Mouse (Mus musculus): ENCODE results near the gene Ifitm6. TPM values are rescaled to one million over a fixed set of nuclear protein-coding genes. Genes with fewer than 3 reads are reported as not detected.
A peak's percentile ranks its signal among the peaks of the same experiment; 100 is the strongest.
"Not testable (repeated sequence)": the region's sequence is repeated elsewhere in the genome, so short reads cannot be mapped to it uniquely, and the experiment has no call there.

Ifitm6 gene
- polyA plus RNA-seq, 1 experiment from 2014 or later, result 1.5 TPM

DNA sequence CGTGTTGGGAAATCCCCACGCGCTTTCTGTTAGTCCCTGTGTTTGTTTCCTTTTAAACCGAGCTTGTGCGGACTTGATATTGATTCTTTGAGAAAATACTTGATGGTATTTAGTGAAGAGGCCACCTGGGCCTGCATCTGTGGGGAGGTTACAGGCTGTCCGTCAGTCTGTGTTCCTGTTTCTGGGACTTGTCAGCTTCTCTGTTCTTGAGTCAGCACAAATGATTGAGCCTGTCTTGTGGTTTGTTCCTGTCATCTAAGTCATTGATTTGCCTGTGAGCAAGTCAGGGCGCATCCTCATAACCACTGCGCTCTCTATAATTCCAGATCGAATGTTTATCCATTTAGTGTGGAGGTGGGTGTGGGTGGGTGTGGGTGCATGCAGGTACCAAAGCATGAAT, 41.0 kb downstream of the Ifitm6 start:
- not testable (repeated sequence) for H3K27me3 ChIP-seq (ENCODE audit: insufficient read depth, low read length); H3K4me2 ChIP-seq (replicated peaks; ENCODE audit: low read depth, low read length); ATAC-seq (ENCODE audit: low FRiP score, low TSS enrichment); H3K9ac ChIP-seq (replicated peaks; ENCODE audit: low read length); H3K27ac ChIP-seq (ENCODE audit: low read length); H3K9me3 ChIP-seq (ENCODE audit: low read length); H3K4me3 ChIP-seq (ENCODE audit: low read length); H3K36me3 ChIP-seq (ENCODE audit: insufficient read depth, low read length)
- H3K4me1 ChIP-seq (ENCODE audit: insufficient read depth, low read length), result peaks cover 13% of the 10 kb centered on the region; the same call in 1 of the 2 replicates
- 91% methylated on average over 9 of the region's 9 CpGs for WGBS

DNA sequence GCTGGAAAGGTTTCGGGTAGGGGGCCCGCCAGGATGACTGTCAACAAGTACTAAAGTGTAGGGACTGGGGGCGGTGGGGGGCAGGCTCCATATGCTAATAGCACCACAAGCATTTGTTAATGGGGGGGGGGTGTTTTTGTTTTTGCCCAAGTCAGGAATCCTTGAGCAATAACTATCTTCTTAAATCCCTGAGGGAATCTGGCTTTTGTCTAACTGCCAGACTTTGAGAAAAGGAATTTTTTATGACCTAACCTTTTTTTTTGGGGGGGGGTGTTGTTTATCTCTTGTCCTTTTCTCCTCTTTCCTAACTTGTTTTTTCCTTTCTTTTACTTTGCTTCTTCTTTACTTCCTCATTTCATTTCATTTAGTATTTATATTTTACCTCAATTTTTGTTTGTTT, 42.3 kb downstream of the Ifitm6 start:
- Histone ChIP-seq H3K27me3 (ENCODE audit: insufficient read depth, low read length) (no peaks in the 10 kb centered on the region), H3K4me3 (ENCODE audit: low read length) (no peak overlapping the region), H3K27ac (ENCODE audit: low read length) (no peak overlapping the region), H3K9me3 (ENCODE audit: low read length) (no peaks in the 10 kb centered on the region), H3K36me3 (ENCODE audit: insufficient read depth, low read length) (no peaks in the 10 kb centered on the region), H3K4me2 (replicated peaks; ENCODE audit: low read depth, low read length) (no peak overlapping the region), H3K4me1 (ENCODE audit: insufficient read depth, low read length) (peaks cover 21% of the 10 kb centered on the region), H3K9ac (replicated peaks; ENCODE audit: low read length) (no peak overlapping the region)
- 44% methylated on average over 3 of the region's 3 CpGs for WGBS
- no peak for ATAC-seq (ENCODE audit: low FRiP score, low TSS enrichment)

DNA sequence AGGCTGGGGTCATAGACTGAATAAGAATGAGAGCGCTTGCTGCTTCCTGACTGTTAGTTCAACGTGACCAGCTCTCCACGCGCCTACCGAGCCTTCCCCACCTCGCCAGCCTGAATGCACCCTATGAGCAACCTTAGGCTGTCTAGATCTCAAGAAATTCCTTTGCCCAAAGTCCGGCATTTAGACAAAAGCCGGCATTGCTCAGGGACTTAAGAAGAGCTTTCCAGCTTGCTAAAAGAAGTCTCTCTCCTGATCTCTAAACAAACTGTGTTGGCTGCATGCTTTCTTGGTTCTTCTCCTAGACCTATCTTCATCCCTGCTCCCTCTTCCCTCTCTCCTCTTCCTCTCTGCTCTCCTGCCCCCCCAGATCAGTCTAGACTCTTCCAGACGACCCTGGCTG, 42.8 kb downstream of the Ifitm6 start:
- Histone ChIP-seq H3K4me1 (ENCODE audit: insufficient read depth, low read length) (peaks cover 21% of the 10 kb centered on the region), H3K9ac (replicated peaks; ENCODE audit: low read length) (no peak overlapping the region), H3K36me3 (ENCODE audit: insufficient read depth, low read length) (no peaks in the 10 kb centered on the region), H3K4me3 (ENCODE audit: low read length) (no peak overlapping the region), H3K27ac (ENCODE audit: low read length) (no peak overlapping the region), H3K9me3 (ENCODE audit: low read length) (no peaks in the 10 kb centered on the region), H3K27me3 (ENCODE audit: insufficient read depth, low read length) (no peaks in the 10 kb centered on the region), H3K4me2 (replicated peaks; ENCODE audit: low read depth, low read length) (no peak overlapping the region)
- 21% methylated on average over 9 of the region's 9 CpGs for WGBS
- ATAC-seq (ENCODE audit: low FRiP score, low TSS enrichment), result no peak

- ATAC-seq (ENCODE audit: low FRiP score, low TSS enrichment), result no peak
- H3K36me3 ChIP-seq (ENCODE audit: insufficient read depth, low read length), result no peaks in the 10 kb centered on the region
- WGBS, result 32% methylated on average over 14 of the region's 14 CpGs
- H3K4me2 ChIP-seq (replicated peaks; ENCODE audit: low read depth, low read length), result no peak overlapping the region
- H3K9ac ChIP-seq (replicated peaks; ENCODE audit: low read length), result no peak overlapping the region
- H3K9me3 ChIP-seq (ENCODE audit: low read length), result no peaks in the 10 kb centered on the region
- H3K4me3 ChIP-seq (ENCODE audit: low read length), result no peak overlapping the region
- H3K27ac ChIP-seq (ENCODE audit: low read length), result peak overlapping the region; percentile 35; the same call in 1 of the 2 replicates
- peaks cover 34% of the 10 kb centered on the region for H3K4me1 ChIP-seq (ENCODE audit: insufficient read depth, low read length)
- H3K27me3 ChIP-seq (ENCODE audit: insufficient read depth, low read length), result no peaks in the 10 kb centered on the region
Observed at GRCm38 (mm10) chr7:140973396-140974165, 44.1 kb downstream of the Ifitm6 start.

GRCm38 (mm10) chr7:140971479-140972171, 46.1 kb downstream of the Ifitm6 start:
- peaks cover 46% of the 10 kb centered on the region for H3K4me1 ChIP-seq (ENCODE audit: insufficient read depth, low read length)
- H3K4me2 ChIP-seq (replicated peaks; ENCODE audit: low read depth, low read length), result no peak overlapping the region
- 58% methylated on average over 8 of the region's 8 CpGs for WGBS

DNA sequence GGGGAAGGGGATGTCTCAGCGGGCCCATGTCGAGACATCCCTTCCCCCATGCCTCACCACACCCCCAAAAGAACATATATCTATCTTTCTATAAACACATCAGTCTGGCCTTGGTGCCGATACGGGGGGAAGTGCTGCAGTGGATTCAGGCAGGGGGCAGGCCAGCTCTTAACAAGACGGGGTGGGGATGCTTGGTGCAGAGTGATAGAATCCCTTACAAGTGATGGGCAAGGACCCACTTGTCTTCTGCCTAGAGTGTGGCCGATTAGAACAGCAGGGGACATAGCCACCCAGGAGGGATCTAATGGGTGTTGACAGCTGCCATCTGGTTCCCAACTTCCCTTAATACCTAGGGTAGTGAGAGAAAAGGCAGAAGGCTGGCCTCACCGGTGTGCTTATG, 46.8 kb downstream of the Ifitm6 start:
- H3K4me3 ChIP-seq (ENCODE audit: low read length), result no peak overlapping the region
- H3K4me2 ChIP-seq (replicated peaks; ENCODE audit: low read depth, low read length), result no peak overlapping the region
- 47% methylated on average over 7 of the region's 7 CpGs for WGBS
- ATAC-seq (ENCODE audit: low FRiP score, low TSS enrichment), result no peak
- H3K36me3 ChIP-seq (ENCODE audit: insufficient read depth, low read length), result no peaks in the 10 kb centered on the region
- no peaks in the 10 kb centered on the region for H3K27me3 ChIP-seq (ENCODE audit: insufficient read depth, low read length)
- no peaks in the 10 kb centered on the region for H3K9me3 ChIP-seq (ENCODE audit: low read length)
- peaks cover 46% of the 10 kb centered on the region for H3K4me1 ChIP-seq (ENCODE audit: insufficient read depth, low read length)
- H3K9ac ChIP-seq (replicated peaks; ENCODE audit: low read length), result no peak overlapping the region
- H3K27ac ChIP-seq (ENCODE audit: low read length), result peak overlapping the region; percentile 82; the same call in 1 of the 2 replicates

More at GRCm38 (mm10) chr7:140971479-140972171, 46.1 kb downstream of the Ifitm6 start:
- H3K4me3 ChIP-seq (ENCODE audit: low read length), result no peak overlapping the region
- peak; percentile 29; the same call in 1 of the 2 replicates for ATAC-seq (ENCODE audit: low FRiP score, low TSS enrichment)
- H3K9me3 ChIP-seq (ENCODE audit: low read length), result no peaks in the 10 kb centered on the region
- H3K27me3 ChIP-seq (ENCODE audit: insufficient read depth, low read length), result no peaks in the 10 kb centered on the region
- H3K9ac ChIP-seq (replicated peaks; ENCODE audit: low read length), result no peak overlapping the region
- H3K27ac ChIP-seq (ENCODE audit: low read length), result peak overlapping the region; percentile 82
- no peaks in the 10 kb centered on the region for H3K36me3 ChIP-seq (ENCODE audit: insufficient read depth, low read length)

DNA sequence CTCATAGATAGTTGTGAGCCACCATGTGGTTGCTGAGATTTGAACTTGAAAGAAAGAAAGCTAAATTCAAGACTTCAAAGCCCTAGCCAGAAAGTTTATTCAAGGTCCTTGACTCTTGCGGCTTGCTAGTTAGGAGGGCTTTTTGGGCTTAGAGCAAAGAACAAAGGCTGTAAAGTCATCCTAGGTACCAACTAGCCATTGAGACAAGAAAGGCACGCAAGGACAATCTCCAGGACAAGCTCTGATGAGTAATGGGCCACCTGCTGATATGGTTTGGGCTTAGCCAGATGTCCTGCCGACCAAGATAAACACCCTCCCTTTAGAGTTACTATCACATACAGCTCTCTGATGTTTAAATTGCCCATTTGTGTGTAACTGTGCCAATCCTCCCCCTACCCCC, 49.0 kb downstream of the Ifitm6 start:
- WGBS, result 26% methylated on average over 3 of the region's 3 CpGs
- not testable (repeated sequence) for H3K27ac ChIP-seq (ENCODE audit: low read length); H3K27me3 ChIP-seq (ENCODE audit: insufficient read depth, low read length); H3K36me3 ChIP-seq (ENCODE audit: insufficient read depth, low read length); H3K9me3 ChIP-seq (ENCODE audit: low read length); H3K9ac ChIP-seq (replicated peaks; ENCODE audit: low read length); H3K4me3 ChIP-seq (ENCODE audit: low read length); ATAC-seq (ENCODE audit: low FRiP score, low TSS enrichment)
- Histone ChIP-seq H3K4me2 (replicated peaks; ENCODE audit: low read depth, low read length) (peak overlapping the region; percentile 44), H3K4me1 (ENCODE audit: insufficient read depth, low read length) (peaks cover 40% of the 10 kb centered on the region)

DNA sequence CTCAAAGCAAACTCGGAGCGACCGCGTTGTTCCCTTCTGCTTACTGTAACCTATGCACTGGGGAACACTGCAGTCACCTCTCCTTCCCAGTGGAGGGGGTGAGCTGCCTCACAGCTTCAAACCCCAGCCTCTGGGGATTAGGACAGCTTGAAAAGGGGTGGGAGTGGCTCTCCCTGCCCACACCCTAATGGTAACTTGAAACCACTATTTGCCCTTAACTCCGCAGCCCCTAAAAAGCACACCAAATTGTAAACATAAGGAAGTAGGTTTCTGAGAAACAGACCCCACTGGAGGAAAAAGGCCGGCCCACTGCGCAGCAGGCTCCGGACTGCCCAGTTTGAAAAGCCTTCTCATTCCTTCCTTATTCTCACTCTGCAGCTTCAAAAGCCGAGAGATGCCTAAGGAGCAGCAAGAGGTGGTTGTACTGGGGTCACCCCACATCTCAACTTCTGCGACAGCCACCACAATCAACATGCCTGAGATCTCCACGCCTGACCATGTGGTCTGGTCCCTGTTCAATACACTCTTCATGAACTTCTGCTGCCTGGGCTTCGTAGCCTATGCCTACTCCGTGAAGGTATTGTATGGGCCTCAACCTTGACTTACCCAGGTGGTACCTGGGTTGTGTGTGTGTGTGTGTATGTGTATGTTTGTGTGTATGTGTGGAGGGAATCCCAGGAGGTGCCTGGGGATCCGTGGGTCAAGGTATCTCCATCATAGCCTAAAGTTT, 49.7 kb downstream of the Ifitm6 start:
- H3K9me3 ChIP-seq (ENCODE audit: low read length), result no peaks in the 10 kb centered on the region
- H3K9ac ChIP-seq (replicated peaks; ENCODE audit: low read length), result peak overlapping the region; percentile 24
- peaks cover 35% of the 10 kb centered on the region for H3K4me1 ChIP-seq (ENCODE audit: insufficient read depth, low read length)
- H3K4me3 ChIP-seq (ENCODE audit: low read length), result peak overlapping the region; percentile 21
- peak; percentile 43; the same call in 1 of the 2 replicates for ATAC-seq (ENCODE audit: low FRiP score, low TSS enrichment)
- peak overlapping the region; percentile 44 for H3K4me2 ChIP-seq (replicated peaks; ENCODE audit: low read depth, low read length)
- H3K27me3 ChIP-seq (ENCODE audit: insufficient read depth, low read length), result no peaks in the 10 kb centered on the region
- 10% methylated on average over 14 of the region's 14 CpGs for WGBS
- no peaks in the 10 kb centered on the region for H3K36me3 ChIP-seq (ENCODE audit: insufficient read depth, low read length)
- H3K27ac ChIP-seq (ENCODE audit: low read length), result peak overlapping the region; percentile 70

DNA sequence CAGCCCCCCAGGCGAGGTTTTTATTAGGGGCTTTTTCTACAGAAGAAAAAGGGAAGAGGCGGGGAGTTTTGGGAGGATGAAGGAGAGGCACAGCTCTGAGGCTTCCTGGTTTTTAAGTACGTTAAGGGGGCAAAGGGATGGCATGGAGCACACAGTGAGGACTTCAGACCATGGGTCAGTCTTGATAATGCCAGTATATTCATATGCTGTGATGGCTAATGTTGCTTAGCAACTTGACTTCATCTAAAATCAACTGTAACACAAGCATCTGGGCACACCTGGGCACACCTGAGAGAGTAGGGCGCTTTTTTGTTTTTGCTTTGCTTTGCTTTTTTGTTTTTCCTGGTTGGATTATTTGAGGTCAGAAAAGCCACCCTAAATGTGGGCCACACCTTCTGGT, 50.8 kb downstream of the Ifitm6 start, which contains the start of gene Ifitm1:
Ifitm1 (plus strand) TSS at position 301 of the 400 bp plus-strand sequence.
- H3K27ac ChIP-seq (ENCODE audit: low read length), result peak within 1 kb of the TSS; percentile 70
- H3K9me3 ChIP-seq (ENCODE audit: low read length), result no peaks in the 10 kb centered on the region
- H3K4me1 ChIP-seq (ENCODE audit: insufficient read depth, low read length), result peaks cover 35% of the 10 kb centered on the region
- ATAC-seq (ENCODE audit: low FRiP score, low TSS enrichment), result no peak
- no peaks in the 10 kb centered on the region for H3K27me3 ChIP-seq (ENCODE audit: insufficient read depth, low read length)
- H3K4me3 ChIP-seq (ENCODE audit: low read length), result peak within 1 kb of the TSS; percentile 21
- peak within 1 kb of the TSS; percentile 24 for H3K9ac ChIP-seq (replicated peaks; ENCODE audit: low read length)
- peak within 1 kb of the TSS; percentile 44 for H3K4me2 ChIP-seq (replicated peaks; ENCODE audit: low read depth, low read length)
- H3K36me3 ChIP-seq (ENCODE audit: insufficient read depth, low read length), result no peaks in the 10 kb centered on the region
- 89% methylated on average over 4 of the region's 4 CpGs for WGBS

All from kidney, embryonic 16.5 days (tissue).